Mouse (Mus musculus): ENCODE results near the gene Mtr.

Gene Mtr
- long read RNA-seq, experiment 1, partial matches to known transcripts, result 2 of 4 reads
- long read RNA-seq, experiment 1, other reads (novel, unspliced or antisense), result 2 of 4 reads
- long read RNA-seq, experiment 2, full-length matches to known transcripts, result 2 of 5 reads
- long read RNA-seq, experiment 2, partial matches to known transcripts, result 2 of 5 reads
- long read RNA-seq, experiment 2, other reads (novel, unspliced or antisense), result 1 of 5 reads

GRCm38 (mm10) chr13:12257391-12258380 lies at the start of gene Mtr:
Gene Mtr, minus strand, starts transcription at chr13:12258113.
- intact Hi-C loops (cut with DNase I), result loop anchor here (5.0 kb wide), 1 partner anchor 45 kb away; no protein-coding TSS in a partner anchor

GRCm38 (mm10) chr13:12307286-12307685 lies 49.4 kb upstream of the Mtr start:
- intact Hi-C loops (cut with DNase I), result no loop called here

GRCm38 (mm10) chr13:12305540-12305939 lies 47.6 kb upstream of the Mtr start:
- intact Hi-C loops (cut with DNase I), result no loop called here

GRCm38 (mm10) chr13:12304991-12305390 lies 47.1 kb upstream of the Mtr start:
- intact Hi-C loops (cut with DNase I), result no loop called here

- intact Hi-C loops (cut with DNase I), result no loop called here
Measured at GRCm38 (mm10) chr13:12297777-12298176, 39.9 kb upstream of the Mtr start.

GRCm38 (mm10) chr13:12296701-12297100 lies 38.8 kb upstream of the Mtr start:
- intact Hi-C loops (cut with DNase I), result loop anchor here (1.0 kb wide), 1 partner anchor 90 kb away; no protein-coding TSS in a partner anchor

- intact Hi-C loops (cut with DNase I), result no loop called here
Measured at GRCm38 (mm10) chr13:12293810-12294209, 35.9 kb upstream of the Mtr start.

GRCm38 (mm10) chr13:12290700-12291099 lies 32.8 kb upstream of the Mtr start:
- intact Hi-C loops (cut with DNase I), result no loop called here

GRCm38 (mm10) chr13:12284528-12284927 lies 26.6 kb upstream of the Mtr start:
- intact Hi-C loops (cut with DNase I), result no loop called here

- intact Hi-C loops (cut with DNase I), result no loop called here
Measured at GRCm38 (mm10) chr13:12283826-12284225, 25.9 kb upstream of the Mtr start.

- intact Hi-C loops (cut with DNase I), result no loop called here
Measured at GRCm38 (mm10) chr13:12274721-12275120, 16.8 kb upstream of the Mtr start.

GRCm38 (mm10) chr13:12274220-12274619 lies 16.3 kb upstream of the Mtr start:
- intact Hi-C loops (cut with DNase I), result no loop called here

GRCm38 (mm10) chr13:12272953-12273352 lies 15.0 kb upstream of the Mtr start:
- intact Hi-C loops (cut with DNase I), result no loop called here

GRCm38 (mm10) chr13:12267971-12268370 lies 10.1 kb upstream of the Mtr start:
- intact Hi-C loops (cut with DNase I), result no loop called here

GRCm38 (mm10) chr13:12267097-12267496 lies 9.2 kb upstream of the Mtr start:
- intact Hi-C loops (cut with DNase I), result no loop called here

- intact Hi-C loops (cut with DNase I), result no loop called here
Measured at GRCm38 (mm10) chr13:12263996-12264395, 6.1 kb upstream of the Mtr start.

- intact Hi-C loops (cut with DNase I), result no loop called here
Measured at GRCm38 (mm10) chr13:12261505-12261904, 3.6 kb upstream of the Mtr start.

- intact Hi-C loops (cut with DNase I), result loop anchor here (5.0 kb wide), 1 partner anchor 45 kb away; no protein-coding TSS in a partner anchor
Measured at GRCm38 (mm10) chr13:12256871-12257390, 982 bp downstream of the Mtr start.

GRCm38 (mm10) chr13:12255911-12256705 lies 1.8 kb downstream of the Mtr start:
- intact Hi-C loops (cut with DNase I), result loop anchor here (5.0 kb wide), 1 partner anchor 44 kb away; no protein-coding TSS in a partner anchor

- intact Hi-C loops (cut with DNase I), result no loop called here
Measured at GRCm38 (mm10) chr13:12250496-12250895, 7.4 kb downstream of the Mtr start.
